Mouse (Mus musculus) cortical plate, adult 2 months (tissue): ENCODE measurements at regions not wholly inside any gene's neighbourhood (a gene's known extent, or its start where the extent isn't known, plus 50 kb on each side); places are given as distances from the start of the nearest gene placed in this dataset.

Experiments
- H3K27ac ChIP-seq: fragments of 200-500 bp; 2 replicates; pipeline ENCODE4 v1.5.1; 2012; ENCODE audit warnings: low read length, control low read depth, inconsistent platforms; ENCODE audit not compliant: insufficient read depth
- H3K4me1 ChIP-seq: fragments of 200-500 bp; 2 replicates; pipeline ENCODE4 v1.6.1; 2011; ENCODE audit warnings: low read length; ENCODE audit not compliant: control insufficient read depth, insufficient read depth
- H3K4me3 ChIP-seq: fragments of 200-500 bp; 2 replicates; pipeline ENCODE4 v1.5.1; 2011; ENCODE audit warnings: mild to moderate bottlenecking, low read length, control low read depth; ENCODE audit not compliant: insufficient read depth
- CTCF ChIP-seq: fragments of 200-500 bp; IDR thresholded peaks from 2 replicates; pipeline ENCODE4 v1.5.1; 2011; ENCODE audit warnings: mild to moderate bottlenecking, control low read depth, low read length; ENCODE audit not compliant: insufficient read depth; ENCODE audit errors: extremely low read depth
- POLR2A ChIP-seq: fragments of 200-500 bp; IDR thresholded peaks from 2 replicates; pipeline ENCODE4 v1.6.1; 2011; ENCODE audit warnings: mild to moderate bottlenecking, low read length, control low read depth; ENCODE audit not compliant: insufficient read depth; ENCODE audit errors: extremely low read depth

GRCm38 (mm10) chr10:16588833-16589232 lies 1134.2 kb upstream of the Cited2 start:
- Histone ChIP-seq H3K27ac (no peak overlapping the region), H3K4me3 (no peak overlapping the region), H3K4me1 (no peaks in the 10 kb centered on the region; the same call in 1 of the 2 replicates)
- TF ChIP-seq POLR2A (no peak), CTCF (no peak)

GRCm38 (mm10) chr10:16589399-16589798 lies 1133.6 kb upstream of the Cited2 start:
- TF ChIP-seq CTCF, result no peak
- TF ChIP-seq POLR2A, result no peak
- Histone ChIP-seq H3K27ac (no peak overlapping the region), H3K4me1 (no peaks in the 10 kb centered on the region; the same call in 1 of the 2 replicates), H3K4me3 (no peak overlapping the region)

GRCm38 (mm10) chr10:16592870-16593269 lies 1130.1 kb upstream of the Cited2 start:
- no peak overlapping the region for H3K27ac ChIP-seq
- no peaks in the 10 kb centered on the region; the same call in 1 of the 2 replicates for H3K4me1 ChIP-seq
- no peak overlapping the region for H3K4me3 ChIP-seq
- no peak for TF ChIP-seq POLR2A
- TF ChIP-seq CTCF, result no peak

GRCm38 (mm10) chr10:16600041-16600440 lies 1123.0 kb upstream of the Cited2 start:
- no peaks in the 10 kb centered on the region for H3K4me1 ChIP-seq

GRCm38 (mm10) chr10:16600551-16601224 lies 1122.3 kb upstream of the Cited2 start:
- TF ChIP-seq POLR2A, result no peak
- TF ChIP-seq CTCF, result no peak
- Histone ChIP-seq H3K4me1 (no peaks in the 10 kb centered on the region), H3K4me3 (no peak overlapping the region), H3K27ac (no peak overlapping the region)

More at GRCm38 (mm10) chr10:16600041-16600440, 1123.0 kb upstream of the Cited2 start:
- H3K4me3 ChIP-seq, result no peak overlapping the region
- TF ChIP-seq POLR2A (no peak), CTCF (no peak)
- H3K27ac ChIP-seq, result no peak overlapping the region

- no peak overlapping the region for H3K4me3 ChIP-seq
- no peak for TF ChIP-seq CTCF
- no peak for TF ChIP-seq POLR2A
- H3K27ac ChIP-seq, result no peak overlapping the region
- no peaks in the 10 kb centered on the region for H3K4me1 ChIP-seq
Measured at GRCm38 (mm10) chr10:16601225-16601595, 1121.8 kb upstream of the Cited2 start.

- no peak overlapping the region for H3K27ac ChIP-seq
- TF ChIP-seq CTCF (no peak), POLR2A (no peak)
- H3K4me3 ChIP-seq, result no peak overlapping the region
- no peaks in the 10 kb centered on the region for H3K4me1 ChIP-seq
Measured at GRCm38 (mm10) chr10:16608339-16608738, 1114.7 kb upstream of the Cited2 start.

GRCm38 (mm10) chr10:16618752-16619151 lies 1104.3 kb upstream of the Cited2 start:
- Histone ChIP-seq H3K27ac (no peak overlapping the region), H3K4me1 (no peaks in the 10 kb centered on the region), H3K4me3 (no peak overlapping the region)
- TF ChIP-seq CTCF (no peak), POLR2A (no peak)

GRCm38 (mm10) chr10:16619584-16619983 lies 1103.4 kb upstream of the Cited2 start:
- TF ChIP-seq CTCF (no peak), POLR2A (no peak)

GRCm38 (mm10) chr10:16620804-16621559 lies 1102.0 kb upstream of the Cited2 start:
- Histone ChIP-seq H3K4me1 (no peaks in the 10 kb centered on the region), H3K4me3 (no peak overlapping the region), H3K27ac (no peak overlapping the region)
- no peak for TF ChIP-seq CTCF
- TF ChIP-seq POLR2A, result no peak

More at GRCm38 (mm10) chr10:16619584-16619983, 1103.4 kb upstream of the Cited2 start:
- H3K4me1 ChIP-seq, result no peaks in the 10 kb centered on the region
- H3K4me3 ChIP-seq, result no peak overlapping the region
- H3K27ac ChIP-seq, result no peak overlapping the region
